Mouse (Mus musculus): ENCODE results near the gene Myrip. TPM values are rescaled to one million over a fixed set of nuclear protein-coding genes. Genes with fewer than 3 reads are reported as not detected.

Gene Myrip
- total and polyA plus RNA-seq, 3 experiments = 1.5 to 6.2 (median 5.4) TPM

DNA sequence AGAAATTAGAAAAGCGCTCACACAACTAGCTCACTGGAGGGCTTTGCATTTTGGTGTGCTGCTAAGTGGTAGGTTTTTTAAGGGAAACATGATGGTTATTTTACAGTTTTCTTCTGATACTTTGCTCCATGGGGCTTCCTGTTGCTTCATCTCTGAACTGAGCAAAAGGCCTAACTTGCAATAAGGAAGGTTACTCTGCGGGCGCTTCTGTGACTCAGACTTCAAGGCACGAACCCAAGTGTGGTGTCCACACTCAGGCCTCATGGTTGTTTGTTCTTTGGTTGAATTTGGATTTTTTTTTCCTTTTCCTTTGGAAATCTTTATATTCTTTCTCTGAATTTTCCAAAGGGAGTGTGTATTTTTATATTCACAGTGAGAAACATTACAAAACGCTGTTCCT, 114.8 kb downstream of the Myrip start:
- no peaks in the 10 kb centered on the region for H3K36me3 ChIP-seq (ENCODE audit: control insufficient read depth, insufficient read depth, low read length)
- H3K4me3 ChIP-seq = no peak overlapping the region
- WGBS = 84% methylated on average over 5 of the region's 5 CpGs

DNA sequence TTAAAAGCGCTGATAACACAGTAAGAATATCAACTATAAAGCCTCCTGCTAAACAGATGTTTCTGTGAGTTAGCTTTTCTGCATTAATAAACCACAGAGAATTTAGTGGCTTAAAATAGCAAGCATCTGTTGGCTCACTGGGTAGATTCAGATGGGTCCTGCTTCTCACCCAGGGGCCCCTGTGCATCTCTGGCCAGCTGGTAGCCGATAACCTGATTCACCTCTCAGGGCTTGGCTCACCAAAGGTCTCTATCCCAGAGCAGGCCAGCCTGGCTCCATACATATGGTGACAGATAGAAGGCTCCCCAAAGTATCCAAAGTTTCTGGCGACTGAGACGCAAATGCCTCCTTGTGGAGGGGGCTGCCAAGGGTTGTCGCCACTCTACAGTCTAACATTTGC, 115.4 kb downstream of the Myrip start:
- Histone ChIP-seq H3K4me3 (no peak overlapping the region), H3K79me2 (replicated peaks; ENCODE audit: control insufficient read depth, insufficient read depth, low read length) (no peaks in the 10 kb centered on the region), H3K4me1 (ENCODE audit: control insufficient read depth, insufficient read depth, low read length) (no peaks in the 10 kb centered on the region), H3K27me3 (ENCODE audit: control insufficient read depth, insufficient read depth, low read length) (no peaks in the 10 kb centered on the region), H3K36me3 (ENCODE audit: control insufficient read depth, insufficient read depth, low read length) (no peaks in the 10 kb centered on the region), H3K27ac (no peak overlapping the region), H3K9ac (ENCODE audit: low read depth, low read length) (no peak overlapping the region)
- no peak for DNase-seq
- 73% methylated on average over 5 of the region's 5 CpGs for whole genome bisulfite sequencing
- intact Hi-C loops (cut with DNase I) = no loop called here
- no peak for TF ChIP-seq POLR2A (IDR thresholded peaks at IDR 0.05; ENCODE audit: insufficient read depth, low read depth, low read length)
- no peak for TF ChIP-seq CTCF (IDR thresholded peaks at IDR 0.05)
- TF ChIP-seq EP300 (IDR thresholded peaks at IDR 0.05; ENCODE audit: insufficient read depth, low read depth, low read length) = no peak

More for the DNA sequence above, 114.8 kb downstream of the Myrip start:
- Histone ChIP-seq H3K27ac (no peak overlapping the region), H3K4me1 (ENCODE audit: control insufficient read depth, insufficient read depth, low read length) (no peaks in the 10 kb centered on the region), H3K9ac (ENCODE audit: low read depth, low read length) (no peak overlapping the region), H3K79me2 (replicated peaks; ENCODE audit: control insufficient read depth, insufficient read depth, low read length) (no peaks in the 10 kb centered on the region), H3K27me3 (ENCODE audit: control insufficient read depth, insufficient read depth, low read length) (no peaks in the 10 kb centered on the region)
- TF ChIP-seq POLR2A (IDR thresholded peaks at IDR 0.05; ENCODE audit: insufficient read depth, low read depth, low read length) (no peak), EP300 (IDR thresholded peaks at IDR 0.05; ENCODE audit: insufficient read depth, low read depth, low read length) (no peak), CTCF (IDR thresholded peaks at IDR 0.05) (no peak)
- DNase-seq = no peak
- intact Hi-C loops (cut with DNase I) = no loop called here

- Histone ChIP-seq H3K27me3 (ENCODE audit: control insufficient read depth, insufficient read depth, low read length) (no peaks in the 10 kb centered on the region), H3K27ac (no peak overlapping the region), H3K9ac (ENCODE audit: low read depth, low read length) (no peak overlapping the region), H3K4me1 (ENCODE audit: control insufficient read depth, insufficient read depth, low read length) (no peaks in the 10 kb centered on the region), H3K4me3 (no peak overlapping the region), H3K79me2 (replicated peaks; ENCODE audit: control insufficient read depth, insufficient read depth, low read length) (no peaks in the 10 kb centered on the region), H3K36me3 (ENCODE audit: control insufficient read depth, insufficient read depth, low read length) (no peaks in the 10 kb centered on the region)
- WGBS = 75% methylated on average over 7 of the region's 7 CpGs
- DNase-seq = no peak
- intact Hi-C loops (cut with DNase I) = no loop called here
- TF ChIP-seq POLR2A (IDR thresholded peaks at IDR 0.05; ENCODE audit: insufficient read depth, low read depth, low read length) (no peak), EP300 (IDR thresholded peaks at IDR 0.05; ENCODE audit: insufficient read depth, low read depth, low read length) (no peak), CTCF (IDR thresholded peaks at IDR 0.05) (no peak)
Measured at GRCm38 (mm10) chr9:120418582-120418981, 117.3 kb downstream of the Myrip start.

- no peaks in the 10 kb centered on the region for H3K27me3 ChIP-seq (ENCODE audit: control insufficient read depth, insufficient read depth, low read length)
- 76% methylated on average over 7 of the region's 7 CpGs for WGBS
- TF ChIP-seq CTCF (IDR thresholded peaks at IDR 0.05) (no peak), POLR2A (IDR thresholded peaks at IDR 0.05; ENCODE audit: insufficient read depth, low read depth, low read length) (no peak), EP300 (IDR thresholded peaks at IDR 0.05; ENCODE audit: insufficient read depth, low read depth, low read length) (no peak)
- intact Hi-C loops (cut with DNase I) = loop anchor here (2.0 kb wide), 1 partner anchor 284 kb away; no protein-coding TSS in a partner anchor
- H3K4me3 ChIP-seq = no peak overlapping the region
- no peak overlapping the region for H3K27ac ChIP-seq
- no peak overlapping the region for H3K9ac ChIP-seq (ENCODE audit: low read depth, low read length)
- no peaks in the 10 kb centered on the region for H3K79me2 ChIP-seq (replicated peaks; ENCODE audit: control insufficient read depth, insufficient read depth, low read length)
- no peaks in the 10 kb centered on the region for H3K36me3 ChIP-seq (ENCODE audit: control insufficient read depth, insufficient read depth, low read length)
- DNase-seq = no peak
- H3K4me1 ChIP-seq (ENCODE audit: control insufficient read depth, insufficient read depth, low read length) = no peaks in the 10 kb centered on the region
Measured at GRCm38 (mm10) chr9:120424567-120424966, 123.3 kb downstream of the Myrip start.

DNA sequence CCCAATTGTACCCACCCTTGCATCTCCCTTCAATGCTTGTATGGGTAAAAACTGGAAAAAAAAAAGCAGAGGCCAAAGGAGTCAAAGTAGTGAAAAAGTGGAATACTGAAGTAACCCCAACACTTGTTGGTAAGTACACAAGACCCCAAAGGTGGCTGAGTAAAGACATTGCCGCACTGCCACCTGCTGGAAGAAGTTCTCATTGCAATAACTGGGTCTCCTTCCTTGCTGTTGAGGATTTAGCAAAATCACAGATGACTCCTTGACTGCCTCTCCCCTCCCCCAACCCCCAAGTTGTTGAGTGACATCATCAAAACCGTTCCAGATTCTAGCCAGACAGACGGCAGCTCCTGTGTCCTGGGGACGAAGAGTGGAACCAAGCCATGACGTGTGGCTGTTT, 124.5 kb downstream of the Myrip start:
- Histone ChIP-seq H3K27me3 (ENCODE audit: control insufficient read depth, insufficient read depth, low read length) (no peaks in the 10 kb centered on the region), H3K4me3 (no peak overlapping the region), H3K27ac (no peak overlapping the region), H3K9ac (ENCODE audit: low read depth, low read length) (no peak overlapping the region), H3K79me2 (replicated peaks; ENCODE audit: control insufficient read depth, insufficient read depth, low read length) (no peaks in the 10 kb centered on the region), H3K4me1 (ENCODE audit: control insufficient read depth, insufficient read depth, low read length) (no peaks in the 10 kb centered on the region), H3K36me3 (ENCODE audit: control insufficient read depth, insufficient read depth, low read length) (no peaks in the 10 kb centered on the region)
- TF ChIP-seq POLR2A (IDR thresholded peaks at IDR 0.05; ENCODE audit: insufficient read depth, low read depth, low read length) (no peak), EP300 (IDR thresholded peaks at IDR 0.05; ENCODE audit: insufficient read depth, low read depth, low read length) (no peak), CTCF (IDR thresholded peaks at IDR 0.05) (peak; percentile 84)
- DNase-seq = peak; percentile 20 to 63
- intact Hi-C loops (cut with DNase I) = loop anchor here (1.0 to 2.0 kb wide), 2 partner anchors 234 to 285 kb away; no protein-coding TSS in a partner anchor
- WGBS = 23% methylated on average over 5 of the region's 5 CpGs

DNA sequence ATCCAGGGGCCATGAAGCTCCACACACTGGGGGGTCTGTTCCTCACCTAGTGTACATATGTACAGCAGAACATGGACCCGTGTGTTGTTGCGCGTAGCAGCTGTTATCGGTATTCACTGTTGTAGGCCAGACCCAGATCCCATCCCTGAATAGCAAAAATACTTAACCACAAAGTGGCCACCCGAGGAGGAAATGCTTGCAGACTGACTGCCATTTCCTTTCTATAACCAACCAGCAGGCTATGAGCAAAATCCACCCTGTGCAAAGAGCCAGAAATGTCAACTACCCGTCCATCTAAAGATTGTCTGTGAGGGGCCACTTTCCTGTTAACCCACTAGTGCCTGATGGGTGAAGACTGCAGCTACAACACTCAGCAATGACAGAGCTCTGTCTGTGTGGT, 126.9 kb downstream of the Myrip start:
- Histone ChIP-seq H3K4me1 (ENCODE audit: control insufficient read depth, insufficient read depth, low read length) (no peaks in the 10 kb centered on the region), H3K27ac (no peak overlapping the region), H3K9ac (ENCODE audit: low read depth, low read length) (no peak overlapping the region), H3K79me2 (replicated peaks; ENCODE audit: control insufficient read depth, insufficient read depth, low read length) (no peaks in the 10 kb centered on the region), H3K4me3 (no peak overlapping the region), H3K36me3 (ENCODE audit: control insufficient read depth, insufficient read depth, low read length) (no peaks in the 10 kb centered on the region), H3K27me3 (ENCODE audit: control insufficient read depth, insufficient read depth, low read length) (no peaks in the 10 kb centered on the region)
- 36% methylated on average over 6 of the region's 6 CpGs for WGBS
- DNase-seq = no peak
- intact Hi-C loops (cut with DNase I) = no loop called here
- TF ChIP-seq CTCF (IDR thresholded peaks at IDR 0.05) = no peak
- TF ChIP-seq POLR2A (IDR thresholded peaks at IDR 0.05; ENCODE audit: insufficient read depth, low read depth, low read length) = no peak
- TF ChIP-seq EP300 (IDR thresholded peaks at IDR 0.05; ENCODE audit: insufficient read depth, low read depth, low read length) = no peak

All from heart, adult 2 months (tissue).